Mouse (Mus musculus): ENCODE results near the gene Stom. TPM values are rescaled to one million over a fixed set of nuclear protein-coding genes. Genes with fewer than 3 reads are reported as not detected.

Stom gene
- total RNA-seq (2012; rRNA removed), result 11.6 and 18.1 TPM in 2 replicates

DNA sequence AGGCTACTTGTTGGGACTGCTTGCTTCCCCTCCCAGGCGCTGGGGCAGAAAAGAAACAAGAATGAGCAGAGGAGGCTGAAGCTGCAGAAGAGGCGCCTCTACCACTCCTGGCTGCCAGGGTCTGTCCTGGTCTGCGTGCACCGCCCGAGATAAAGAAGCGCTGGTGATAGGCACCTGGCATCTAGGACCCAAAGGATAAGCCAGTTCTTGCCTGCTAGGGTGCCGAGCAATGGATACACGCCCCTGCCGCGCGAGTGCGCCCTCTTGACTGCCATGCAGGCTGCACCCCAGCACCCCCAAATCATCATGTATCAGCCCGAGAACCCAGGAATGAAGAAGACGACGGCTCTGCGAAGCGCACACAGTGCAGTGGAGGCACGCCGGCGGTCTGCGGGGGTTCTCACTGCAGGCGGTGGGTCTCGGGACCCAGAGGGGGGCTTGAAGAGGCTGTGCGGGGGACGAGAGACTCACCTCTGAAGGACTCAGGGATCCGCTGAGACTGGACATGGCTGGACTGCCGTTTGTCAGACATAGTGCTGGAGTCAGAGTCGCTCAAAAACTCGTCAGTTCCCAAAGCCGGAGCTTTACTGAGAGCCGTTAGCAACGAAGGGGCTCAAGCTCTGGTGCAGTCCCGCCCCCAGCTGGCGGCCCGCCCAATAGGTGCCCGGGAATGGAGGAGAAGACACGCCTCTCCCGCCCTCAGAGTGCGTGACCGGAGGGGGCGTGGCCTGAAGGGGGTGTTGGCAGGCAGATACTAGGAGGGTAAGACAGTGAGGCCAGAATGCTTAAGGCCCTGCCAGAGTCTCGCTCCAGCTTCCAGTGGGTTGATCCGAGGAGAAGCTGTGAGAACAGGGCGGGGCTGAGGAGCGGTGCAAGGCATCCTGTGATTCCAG is at the start of gene Stom:
Gene Stom (minus strand): TSS at position 589 of the 893 bp plus-strand sequence.
- in situ Hi-C loops (cut with MboI; ENCODE audit: low sequenced_read_pairs in 2 of 2, unreplicated experiment in 2 of 2), result no loop called here
- TF ChIP-seq CHD2 (IDR thresholded peaks at IDR 0.05; ENCODE audit: low read depth, low read length), result no peak
- no peak for TF ChIP-seq HCFC1 (IDR thresholded peaks at IDR 0.05; ENCODE audit: borderline replicate concordance, insufficient read depth, low read length)
- TF ChIP-seq MAFK (IDR thresholded peaks at IDR 0.05; ENCODE audit: insufficient read depth, low read depth, low read length), result no peak
- no peak for TF ChIP-seq ZNF384 (IDR thresholded peaks at IDR 0.05; ENCODE audit: low read depth, low read length)
- TF ChIP-seq ZC3H11A (IDR thresholded peaks at IDR 0.05; ENCODE audit: borderline replicate concordance, low read depth, low read length), result no peak
- peak; percentile 98 for DNase-seq (ENCODE audit: low read depth, low spot score)

DNA sequence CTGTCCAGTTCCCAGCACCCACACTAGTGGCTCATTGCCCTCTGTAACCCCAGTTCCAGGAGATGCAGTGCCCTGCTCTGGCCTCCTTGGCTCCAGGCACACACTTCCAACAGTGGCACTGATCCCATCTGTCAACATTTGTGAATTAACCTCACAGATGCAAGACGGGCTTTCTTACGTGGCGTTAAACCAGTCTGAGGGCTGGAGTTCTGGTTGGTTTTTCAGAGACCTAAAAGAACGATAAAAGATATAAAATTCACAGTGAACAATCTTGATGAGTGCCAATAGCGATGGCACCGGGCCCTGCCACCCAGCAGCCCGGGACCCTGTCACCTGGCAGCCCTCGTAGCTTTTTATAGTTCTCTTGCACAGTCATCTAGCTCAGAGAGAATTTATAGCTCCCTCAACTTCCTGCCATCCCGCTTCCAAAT is 48.7 kb upstream of the Stom start:
- TF ChIP-seq HCFC1 (IDR thresholded peaks at IDR 0.05; ENCODE audit: borderline replicate concordance, insufficient read depth, low read length) (no peak), MAFK (IDR thresholded peaks at IDR 0.05; ENCODE audit: insufficient read depth, low read depth, low read length) (no peak), ZC3H11A (IDR thresholded peaks at IDR 0.05; ENCODE audit: borderline replicate concordance, low read depth, low read length) (no peak), CHD2 (IDR thresholded peaks at IDR 0.05; ENCODE audit: low read depth, low read length) (no peak), ZNF384 (IDR thresholded peaks at IDR 0.05; ENCODE audit: low read depth, low read length) (no peak)
- in situ Hi-C loops (cut with MboI; ENCODE audit: low sequenced_read_pairs in 2 of 2, unreplicated experiment in 2 of 2), result no loop called here
- Histone ChIP-seq H3K4me1 (ENCODE audit: control insufficient read depth in 2 of 2, insufficient read depth in 2 of 2, low read length in 2 of 2, poor library complexity in 1 of 2) (no peaks in the 10 kb centered on the region), H3K9me3 (ENCODE audit: control insufficient read depth, insufficient read depth, low read depth, low read length) (no peaks in the 10 kb centered on the region), H3K27ac (ENCODE audit: insufficient read depth, low read depth, low read length, poor library complexity, severe bottlenecking) (no peak overlapping the region), H3K36me3 (ENCODE audit: control insufficient read depth, insufficient read depth, low read length, poor library complexity, severe bottlenecking) (no peaks in the 10 kb centered on the region), H3K9ac (ENCODE audit: insufficient read depth, low read depth, low read length, poor library complexity, severe bottlenecking) (no peak overlapping the region), H3K4me3 (ENCODE audit: insufficient read depth in 1 of 2, low read depth in 1 of 2, low read length in 2 of 2, poor library complexity in 1 of 2, severe bottlenecking in 1 of 2) (no peak overlapping the region)
- DNase-seq (ENCODE audit: low read depth, low spot score), result no peak

More for the DNA sequence above, at the start of gene Stom:
- peak within 1 kb of the TSS; percentile 67 for H3K9ac ChIP-seq (ENCODE audit: insufficient read depth, low read depth, low read length, poor library complexity, severe bottlenecking)
- peak within 1 kb of the TSS; percentile 70 to 98 for H3K4me3 ChIP-seq (ENCODE audit: insufficient read depth in 1 of 2, low read depth in 1 of 2, low read length in 2 of 2, poor library complexity in 1 of 2, severe bottlenecking in 1 of 2)
- H3K4me1 ChIP-seq (ENCODE audit: control insufficient read depth in 2 of 2, insufficient read depth in 2 of 2, low read length in 2 of 2, poor library complexity in 1 of 2), result peaks cover 0 to 4% of the 10 kb centered on the region in 2 experiments; a peak in 1 of 4 replicates
- H3K27ac ChIP-seq (ENCODE audit: insufficient read depth, low read depth, low read length, poor library complexity, severe bottlenecking), result no peak within 1 kb of the TSS
- no peaks in the 10 kb centered on the region for H3K9me3 ChIP-seq (ENCODE audit: control insufficient read depth, insufficient read depth, low read depth, low read length)
- H3K36me3 ChIP-seq (ENCODE audit: control insufficient read depth, insufficient read depth, low read length, poor library complexity, severe bottlenecking), result no peaks in the 10 kb centered on the region

DNA sequence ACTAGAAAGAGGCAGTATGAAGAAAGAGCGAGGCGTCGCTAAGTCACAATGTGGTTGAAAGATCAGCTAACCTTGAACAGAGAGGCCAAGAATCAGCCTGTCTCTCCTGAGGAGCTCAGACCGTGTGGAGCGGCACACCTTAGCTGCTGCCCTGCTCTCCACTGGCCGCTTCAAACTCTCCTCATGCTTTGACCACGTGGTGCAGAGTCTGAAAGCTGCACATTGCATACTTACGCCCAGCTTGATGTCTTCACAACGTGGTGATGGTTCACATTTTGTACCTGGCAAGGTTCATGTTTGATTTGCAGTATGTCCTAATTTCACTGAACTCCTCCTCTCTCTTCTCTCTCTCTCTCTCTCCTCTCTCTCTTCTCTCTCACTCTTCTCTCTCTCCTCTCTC is 42.5 kb upstream of the Stom start:
- Histone ChIP-seq H3K36me3 (ENCODE audit: control insufficient read depth, insufficient read depth, low read length, poor library complexity, severe bottlenecking) (no peaks in the 10 kb centered on the region), H3K27ac (ENCODE audit: insufficient read depth, low read depth, low read length, poor library complexity, severe bottlenecking) (no peak overlapping the region), H3K4me3 (ENCODE audit: insufficient read depth in 1 of 2, low read depth in 1 of 2, low read length in 2 of 2, poor library complexity in 1 of 2, severe bottlenecking in 1 of 2) (no peak overlapping the region), H3K9ac (ENCODE audit: insufficient read depth, low read depth, low read length, poor library complexity, severe bottlenecking) (no peak overlapping the region), H3K9me3 (ENCODE audit: control insufficient read depth, insufficient read depth, low read depth, low read length) (no peaks in the 10 kb centered on the region), H3K4me1 (ENCODE audit: control insufficient read depth in 2 of 2, insufficient read depth in 2 of 2, low read length in 2 of 2, poor library complexity in 1 of 2) (no peaks in the 10 kb centered on the region)
- DNase-seq (ENCODE audit: low read depth, low spot score), result no peak
- TF ChIP-seq HCFC1 (IDR thresholded peaks at IDR 0.05; ENCODE audit: borderline replicate concordance, insufficient read depth, low read length), result no peak
- TF ChIP-seq ZNF384 (IDR thresholded peaks at IDR 0.05; ENCODE audit: low read depth, low read length), result no peak
- no peak for TF ChIP-seq MAFK (IDR thresholded peaks at IDR 0.05; ENCODE audit: insufficient read depth, low read depth, low read length)
- no peak for TF ChIP-seq ZC3H11A (IDR thresholded peaks at IDR 0.05; ENCODE audit: borderline replicate concordance, low read depth, low read length)
- TF ChIP-seq CHD2 (IDR thresholded peaks at IDR 0.05; ENCODE audit: low read depth, low read length), result no peak
- in situ Hi-C loops (cut with MboI; ENCODE audit: low sequenced_read_pairs in 2 of 2, unreplicated experiment in 2 of 2), result no loop called here

DNA sequence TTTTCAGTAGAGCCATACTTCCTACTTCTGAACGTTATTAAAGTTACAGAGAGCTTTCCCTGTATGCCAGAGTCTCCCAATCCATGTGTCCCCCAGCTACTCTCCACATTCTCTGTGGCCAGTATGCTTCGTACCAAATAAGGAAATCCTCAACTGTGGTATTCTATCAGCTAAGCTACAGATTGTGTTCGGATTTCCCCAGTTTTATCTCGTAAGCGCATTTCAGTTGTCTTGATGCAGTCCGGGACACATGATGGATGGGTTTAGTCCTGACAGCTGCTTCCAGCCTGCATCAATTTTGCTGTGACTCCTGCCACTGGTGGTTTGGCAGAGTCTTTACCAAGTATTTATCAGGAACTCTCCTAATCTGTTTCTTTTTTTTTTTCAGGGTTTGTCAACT is 40.8 kb upstream of the Stom start:
- Histone ChIP-seq H3K9ac (ENCODE audit: insufficient read depth, low read depth, low read length, poor library complexity, severe bottlenecking) (no peak overlapping the region), H3K4me1 (ENCODE audit: control insufficient read depth in 2 of 2, insufficient read depth in 2 of 2, low read length in 2 of 2, poor library complexity in 1 of 2) (no peaks in the 10 kb centered on the region), H3K9me3 (ENCODE audit: control insufficient read depth, insufficient read depth, low read depth, low read length) (no peaks in the 10 kb centered on the region), H3K36me3 (ENCODE audit: control insufficient read depth, insufficient read depth, low read length, poor library complexity, severe bottlenecking) (no peaks in the 10 kb centered on the region), H3K27ac (ENCODE audit: insufficient read depth, low read depth, low read length, poor library complexity, severe bottlenecking) (no peak overlapping the region), H3K4me3 (ENCODE audit: insufficient read depth in 1 of 2, low read depth in 1 of 2, low read length in 2 of 2, poor library complexity in 1 of 2, severe bottlenecking in 1 of 2) (no peak overlapping the region)
- in situ Hi-C loops (cut with MboI; ENCODE audit: low sequenced_read_pairs in 2 of 2, unreplicated experiment in 2 of 2), result no loop called here
- no peak for TF ChIP-seq CHD2 (IDR thresholded peaks at IDR 0.05; ENCODE audit: low read depth, low read length)
- TF ChIP-seq HCFC1 (IDR thresholded peaks at IDR 0.05; ENCODE audit: borderline replicate concordance, insufficient read depth, low read length), result no peak
- no peak for TF ChIP-seq MAFK (IDR thresholded peaks at IDR 0.05; ENCODE audit: insufficient read depth, low read depth, low read length)
- TF ChIP-seq ZC3H11A (IDR thresholded peaks at IDR 0.05; ENCODE audit: borderline replicate concordance, low read depth, low read length), result no peak
- no peak for TF ChIP-seq ZNF384 (IDR thresholded peaks at IDR 0.05; ENCODE audit: low read depth, low read length)
- no peak for DNase-seq (ENCODE audit: low read depth, low spot score)
